Mouse (Mus musculus) splenic B cell, adult 2 months (primary cell): ENCODE measurements at regions not wholly inside any gene's neighbourhood (a gene's known extent, or its start where the extent isn't known, plus 50 kb on each side); places are given as distances from the start of the nearest gene placed in this dataset.

Source experiments
- DNase-seq: peaks from one replicate; pipeline ENCODE4 v3.0.0-alpha.2; 2011; ENCODE audit warnings: low read depth, low spot score
- H3K27me3 ChIP-seq: 2 replicates; pipeline ENCODE4 v1.6.1; 2012; ENCODE audit warnings: mild to moderate bottlenecking, low read length, moderate library complexity, mixed read lengths; ENCODE audit not compliant: control insufficient read depth, poor library complexity, insufficient read depth, severe bottlenecking
- H3K36me3 ChIP-seq: 2 replicates; pipeline ENCODE4 v1.6.1; 2012; ENCODE audit warnings: mild to moderate bottlenecking, low read length, moderate library complexity, mixed read lengths; ENCODE audit not compliant: control insufficient read depth, poor library complexity, insufficient read depth, severe bottlenecking

DNA sequence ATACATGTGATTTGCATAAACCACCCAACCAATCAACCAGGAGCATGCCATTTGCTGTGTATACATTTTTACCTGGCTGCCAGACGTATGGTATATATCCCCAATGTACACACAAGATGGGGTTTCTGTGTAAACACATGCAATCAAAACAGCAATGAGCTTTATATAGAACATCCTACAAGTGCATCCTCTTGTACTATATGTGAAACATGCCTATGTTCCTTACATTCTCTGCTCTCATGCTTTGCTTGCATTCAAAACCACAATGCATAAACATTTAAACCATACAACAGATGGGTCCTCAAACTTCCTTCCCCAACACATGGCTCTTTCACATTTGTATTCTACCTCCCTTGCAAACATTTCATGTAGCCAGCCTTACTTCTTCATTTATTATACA, 2968.9 kb upstream of the Lrrc6 start:
- no peak for DNase-seq
- no peaks in the 10 kb centered on the region for H3K27me3 ChIP-seq
- H3K36me3 ChIP-seq: no peaks in the 10 kb centered on the region

DNA sequence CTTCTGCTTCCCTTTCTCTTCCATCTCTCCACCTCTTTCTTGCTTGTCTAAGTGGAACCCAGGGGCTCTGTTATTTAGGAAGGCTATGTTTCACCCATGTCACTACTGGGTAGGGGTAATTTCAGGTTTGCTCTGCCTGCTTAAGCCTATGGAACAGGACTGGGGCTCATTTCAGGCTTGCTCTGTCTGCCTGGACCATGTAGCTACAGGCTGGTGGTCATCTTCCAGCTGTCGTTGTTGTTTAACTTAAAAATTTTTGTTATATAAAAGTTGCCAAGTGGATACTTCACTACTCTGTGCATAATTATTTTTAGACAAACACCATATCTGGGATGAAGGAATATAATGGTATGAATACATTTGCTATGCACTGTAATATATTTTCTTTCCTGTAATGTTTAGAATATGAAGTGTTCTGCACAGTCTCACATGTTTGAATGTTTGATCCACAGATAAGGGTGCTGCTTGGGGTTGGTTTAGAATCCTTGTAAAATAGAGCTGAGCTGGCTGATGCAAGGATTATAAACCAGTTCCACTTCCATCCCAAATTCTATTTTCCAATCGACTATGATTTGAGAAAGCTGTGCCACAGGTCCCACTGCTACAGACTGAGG, 2960.0 kb upstream of the Lrrc6 start:
- H3K27me3 ChIP-seq: no peaks in the 10 kb centered on the region
- no peaks in the 10 kb centered on the region for H3K36me3 ChIP-seq
- no peak for DNase-seq

DNA sequence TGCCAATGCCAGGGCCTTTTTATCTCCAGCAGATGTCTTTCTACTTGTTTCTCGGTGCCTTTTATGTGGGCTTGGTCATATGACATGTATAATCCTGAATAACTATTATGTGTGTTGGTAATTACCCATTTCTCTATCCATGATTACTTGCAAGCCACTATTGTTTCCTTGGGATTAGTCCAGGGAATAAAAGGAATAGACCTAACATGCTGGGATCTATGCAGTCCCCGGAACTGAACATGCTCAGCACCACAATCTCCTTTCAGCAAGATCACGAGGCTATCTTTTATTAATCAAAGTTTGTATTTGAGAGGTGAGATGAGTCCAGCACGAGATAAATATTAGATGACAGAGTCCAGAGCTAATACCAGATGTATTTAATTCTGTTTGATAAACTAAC, 2956.8 kb upstream of the Lrrc6 start:
- no peaks in the 10 kb centered on the region for H3K27me3 ChIP-seq
- no peak for DNase-seq
- H3K36me3 ChIP-seq: no peaks in the 10 kb centered on the region

DNA sequence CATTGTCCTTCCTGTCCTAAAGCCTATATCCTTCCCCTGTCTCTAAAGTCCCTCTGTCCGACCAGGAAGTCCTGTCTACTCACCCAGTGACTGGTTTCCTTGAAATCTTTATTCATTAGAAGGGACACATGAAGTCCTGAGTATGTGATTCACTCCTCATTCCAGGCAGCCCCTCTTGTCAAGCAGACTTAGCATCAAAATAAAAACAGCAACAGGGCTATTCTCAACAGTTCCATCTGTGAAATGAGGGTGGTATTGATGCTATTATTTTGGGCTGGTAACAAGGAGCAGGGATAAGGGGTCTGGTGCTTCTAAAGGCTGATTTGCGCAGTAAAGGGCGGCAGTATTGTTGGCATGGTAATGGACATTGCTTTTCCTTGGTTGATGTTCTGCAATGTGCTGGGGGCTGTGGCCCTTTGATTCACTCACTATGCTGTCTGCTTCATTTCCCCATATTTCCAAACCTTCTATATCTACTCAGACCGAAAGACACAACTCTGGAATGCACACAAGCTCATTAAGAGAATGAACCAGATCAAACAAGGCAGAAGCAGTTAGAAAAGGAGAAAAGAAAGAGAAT, 2955.6 kb upstream of the Lrrc6 start:
- DNase-seq: no peak
- Histone ChIP-seq H3K36me3 (no peaks in the 10 kb centered on the region), H3K27me3 (no peaks in the 10 kb centered on the region)

DNA sequence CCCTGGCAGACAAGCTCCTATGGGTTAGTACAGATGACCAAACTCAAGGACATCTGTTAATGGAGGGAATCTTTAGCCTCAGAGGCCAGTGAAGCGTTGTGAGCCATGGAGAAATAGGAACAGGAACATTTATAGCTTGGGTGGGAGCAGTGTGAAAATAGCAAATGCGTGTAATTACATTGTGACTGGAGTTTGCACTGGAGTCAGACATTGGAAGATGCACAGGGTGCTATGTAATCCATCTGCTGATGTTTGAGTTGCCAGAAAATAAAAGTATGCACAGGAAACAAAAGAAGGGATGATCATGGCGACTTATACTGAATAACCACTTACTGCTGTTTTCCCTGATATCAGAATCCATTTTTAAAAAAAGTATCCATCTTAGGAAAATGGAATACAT, 2940.3 kb upstream of the Lrrc6 start:
- Histone ChIP-seq H3K27me3 (no peaks in the 10 kb centered on the region), H3K36me3 (no peaks in the 10 kb centered on the region)
- DNase-seq: no peak

DNA sequence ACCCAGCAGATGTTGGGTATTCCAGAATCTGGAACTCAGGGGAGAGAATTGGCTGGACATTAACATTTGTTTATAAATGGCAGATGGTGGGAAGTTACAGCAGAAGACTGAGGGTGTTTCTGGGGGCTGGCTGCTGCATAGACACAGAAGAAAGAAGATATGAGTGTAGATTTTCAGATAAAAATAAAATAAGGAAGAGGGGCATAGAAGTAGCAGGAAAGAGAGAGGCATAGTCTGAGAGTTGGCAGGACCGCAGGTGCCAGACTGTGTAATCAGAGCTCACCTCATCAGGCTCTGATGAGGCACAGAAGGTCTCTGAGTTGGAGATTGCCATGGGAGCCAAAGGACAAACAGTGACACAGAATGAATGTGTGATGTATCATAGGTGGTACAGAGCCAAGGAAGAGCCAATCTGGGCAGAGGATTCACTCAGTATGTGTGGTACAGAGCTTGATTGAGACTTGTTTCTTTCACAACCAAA, 2912.9 kb upstream of the Lrrc6 start:
- no peak for DNase-seq
- Histone ChIP-seq H3K36me3 (no peaks in the 10 kb centered on the region), H3K27me3 (no peaks in the 10 kb centered on the region)

DNA sequence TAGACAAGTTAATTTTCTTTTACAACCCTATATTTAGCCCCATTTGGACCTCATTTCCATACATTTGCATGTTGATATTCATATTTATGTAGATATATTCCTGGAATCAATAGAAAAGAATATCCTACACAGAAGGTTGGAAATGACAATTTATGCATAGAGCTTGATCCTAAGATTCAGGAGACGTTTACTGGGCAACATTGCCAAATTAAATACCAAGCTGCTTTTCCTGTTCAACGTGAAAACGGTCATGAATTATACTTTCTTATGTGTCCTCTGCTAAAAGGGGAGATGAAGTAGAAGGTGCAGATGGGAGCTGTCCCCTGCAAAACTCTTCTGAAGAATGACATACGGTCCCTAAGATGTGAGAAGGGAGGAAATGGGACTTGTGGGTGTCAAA, 2888.9 kb upstream of the Lrrc6 start:
- no peaks in the 10 kb centered on the region for H3K27me3 ChIP-seq
- no peak for DNase-seq
- no peaks in the 10 kb centered on the region for H3K36me3 ChIP-seq

DNA sequence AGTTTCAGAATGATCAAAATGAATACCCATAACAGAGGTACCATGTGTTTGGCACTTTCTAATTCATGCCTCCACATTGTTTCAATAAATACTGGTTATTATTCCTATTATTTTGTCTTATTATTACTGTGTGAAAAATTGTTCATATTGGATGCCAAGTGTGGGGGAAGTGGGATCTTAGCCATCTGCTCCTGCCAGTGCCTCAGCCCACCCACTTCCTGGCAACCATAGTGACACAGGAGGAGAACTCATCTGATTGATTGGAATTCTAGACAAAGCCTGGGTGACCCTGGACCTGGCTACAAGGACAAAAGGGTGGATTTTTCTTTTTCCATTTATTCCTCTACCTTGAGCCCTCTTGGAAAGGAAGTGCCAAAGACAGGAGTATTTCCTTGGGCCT, 2886.8 kb upstream of the Lrrc6 start:
- Histone ChIP-seq H3K36me3 (no peaks in the 10 kb centered on the region), H3K27me3 (no peaks in the 10 kb centered on the region)
- DNase-seq: no peak

DNA sequence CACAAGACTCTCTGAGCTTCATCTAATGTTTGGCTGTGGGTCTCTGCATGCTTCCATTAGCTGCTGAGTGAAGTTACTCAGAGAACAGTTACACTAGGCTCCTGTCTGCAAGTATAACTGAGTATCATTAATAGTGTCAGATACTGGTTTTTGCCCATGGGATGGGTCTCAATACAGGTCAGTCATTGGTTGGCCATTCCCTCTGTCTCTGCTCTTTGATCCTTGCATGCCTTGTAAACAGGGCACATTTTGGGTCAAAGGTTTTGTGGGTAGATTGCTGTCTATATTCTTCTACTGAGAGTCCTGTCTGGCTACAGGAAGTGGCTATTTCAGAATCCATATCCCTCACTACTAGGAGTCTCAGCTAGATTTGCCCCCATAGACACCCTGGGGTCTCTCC, 2864.7 kb upstream of the Lrrc6 start:
- no peaks in the 10 kb centered on the region for H3K27me3 ChIP-seq
- DNase-seq: no peak
- H3K36me3 ChIP-seq: no peaks in the 10 kb centered on the region

DNA sequence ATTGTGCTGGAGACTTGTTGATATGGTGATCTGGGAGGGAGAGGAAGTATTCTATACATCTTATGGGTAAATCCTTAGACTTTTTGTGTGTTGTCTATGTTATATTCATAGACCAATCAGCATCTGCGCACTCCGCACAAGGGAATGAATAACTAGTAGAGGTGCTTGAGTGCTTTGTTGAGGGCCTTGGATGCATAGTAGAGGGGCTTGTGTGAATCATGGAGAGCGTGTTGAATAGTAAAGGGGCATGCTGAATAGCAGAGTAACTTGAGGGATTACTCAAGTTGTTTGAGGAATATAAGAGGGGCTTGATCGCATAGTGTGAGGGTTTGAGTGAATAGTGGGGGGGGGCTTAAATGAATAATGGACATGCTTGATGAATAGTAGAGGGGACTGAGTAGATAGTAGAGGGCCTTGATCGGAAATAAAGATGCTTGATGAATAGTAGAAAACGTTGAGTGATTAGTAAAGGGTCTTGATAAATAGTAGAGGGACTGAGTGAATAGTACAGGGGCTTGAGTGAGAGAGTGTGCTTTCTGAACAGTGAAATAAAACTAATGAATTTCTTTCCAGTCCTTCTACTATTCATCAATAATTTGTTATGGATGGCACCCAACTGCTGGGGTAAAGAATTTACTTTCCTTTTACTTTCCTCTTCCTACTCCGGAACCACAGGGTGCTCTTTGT, 2849.5 kb upstream of the Lrrc6 start:
- DNase-seq: no peak
- Histone ChIP-seq H3K27me3 (no peaks in the 10 kb centered on the region), H3K36me3 (no peaks in the 10 kb centered on the region)

DNA sequence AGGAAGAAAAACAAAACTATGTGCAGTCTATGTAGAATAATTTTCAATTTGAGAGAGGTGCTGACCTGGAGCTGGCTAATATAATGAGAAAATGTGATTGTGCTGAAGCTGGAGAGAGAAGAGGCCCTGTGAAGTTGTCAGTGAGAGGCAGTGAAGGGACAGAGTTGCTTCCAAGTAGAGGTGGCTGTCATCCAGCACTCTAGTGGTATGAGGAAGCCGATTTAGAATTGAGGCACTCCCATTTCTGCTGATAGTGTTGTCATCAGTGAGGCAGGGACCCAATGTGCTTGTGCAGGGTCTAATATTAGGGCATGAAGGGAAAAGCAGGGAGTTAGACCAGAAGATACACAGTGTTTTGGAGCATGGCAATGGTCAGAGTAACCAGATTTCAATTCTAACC, 2845.4 kb upstream of the Lrrc6 start:
- H3K27me3 ChIP-seq: no peaks in the 10 kb centered on the region
- H3K36me3 ChIP-seq: no peaks in the 10 kb centered on the region
- no peak for DNase-seq

DNA sequence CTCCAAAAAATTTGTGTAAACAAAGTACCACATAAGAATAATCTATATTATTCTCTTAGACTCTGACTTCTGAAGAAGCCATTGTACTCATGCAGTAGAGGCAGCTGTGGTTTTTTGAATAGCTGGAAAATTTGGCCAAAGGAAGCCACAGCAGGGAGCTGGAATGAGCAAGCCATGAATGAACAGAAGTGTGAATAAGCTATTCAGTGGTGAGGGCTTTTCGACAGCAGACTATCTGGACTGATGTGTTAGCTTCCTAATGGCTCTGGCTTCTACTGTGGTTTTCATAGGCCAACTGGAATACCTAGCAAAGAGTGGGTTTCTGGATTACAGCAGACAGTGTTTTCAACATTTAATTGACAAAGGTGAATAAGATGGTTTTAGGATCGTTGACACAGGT, 2842.0 kb upstream of the Lrrc6 start:
- Histone ChIP-seq H3K27me3 (no peaks in the 10 kb centered on the region), H3K36me3 (no peaks in the 10 kb centered on the region)
- DNase-seq: no peak

DNA sequence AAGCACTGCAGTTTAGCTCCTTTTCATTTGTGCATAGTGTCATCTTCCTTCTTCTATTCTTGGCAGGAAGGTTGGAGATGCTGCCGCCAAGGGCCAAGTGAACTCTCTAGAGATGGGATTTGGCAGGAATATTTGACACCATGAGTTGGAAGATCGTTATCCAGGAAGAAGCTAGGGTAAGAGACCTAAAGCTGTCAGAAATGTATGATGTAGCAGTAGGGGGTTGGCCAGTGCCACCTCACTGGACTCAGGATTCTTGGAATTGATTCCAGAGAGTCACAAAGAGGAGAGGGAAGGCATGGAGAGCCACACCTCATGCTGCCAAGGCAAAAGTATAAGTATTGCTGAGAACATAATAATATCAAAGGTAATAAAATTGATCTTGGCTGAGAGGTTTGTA, 2835.8 kb upstream of the Lrrc6 start:
- DNase-seq: no peak
- no peaks in the 10 kb centered on the region for H3K27me3 ChIP-seq
- H3K36me3 ChIP-seq: no peaks in the 10 kb centered on the region

DNA sequence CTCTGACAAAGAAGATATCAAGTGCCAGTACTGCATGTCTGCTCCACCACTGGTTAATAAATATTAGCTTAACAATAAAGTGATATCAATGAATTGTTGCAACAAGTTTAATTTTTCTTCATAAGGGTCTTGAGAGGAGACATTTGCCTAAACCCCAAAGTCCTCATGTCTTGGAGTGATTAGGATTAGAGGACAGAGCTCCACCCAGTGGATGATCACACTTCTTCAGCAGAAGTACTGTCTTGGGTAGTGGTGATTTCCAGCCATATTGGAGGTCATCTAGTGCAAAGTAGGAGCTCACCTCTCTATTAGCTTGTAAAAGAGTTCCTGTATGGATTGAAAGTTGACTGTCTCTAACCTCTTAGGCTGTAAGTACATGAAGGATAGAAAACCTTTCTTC, 2825.8 kb upstream of the Lrrc6 start:
- no peaks in the 10 kb centered on the region for H3K36me3 ChIP-seq
- no peaks in the 10 kb centered on the region for H3K27me3 ChIP-seq
- no peak for DNase-seq

DNA sequence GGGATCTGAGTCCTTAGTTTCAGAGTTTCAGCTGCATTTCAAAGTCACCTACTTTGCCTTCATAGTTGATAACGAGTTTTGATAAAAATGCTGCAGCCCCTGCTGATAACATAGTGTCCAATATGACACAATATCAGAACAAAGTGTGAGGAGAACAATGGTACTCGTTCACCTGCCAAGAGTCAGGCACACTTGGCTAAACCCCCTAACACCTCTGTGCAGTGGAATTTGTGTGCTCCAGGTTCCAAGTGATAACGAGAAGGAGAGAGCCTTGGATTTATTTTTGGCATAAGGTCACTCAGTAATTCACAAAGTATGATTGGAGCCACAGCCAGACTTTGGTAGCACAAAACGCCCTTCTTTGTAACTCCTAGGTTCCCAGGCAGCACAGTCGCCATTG, 2802.4 kb upstream of the Lrrc6 start:
- no peak for DNase-seq
- no peaks in the 10 kb centered on the region for H3K27me3 ChIP-seq
- no peaks in the 10 kb centered on the region for H3K36me3 ChIP-seq
